Mouse (Mus musculus) ES-E14 (cell line): ENCODE measurements around the gene Gm27021.

Experiments
- CHD2 ChIP-seq: IDR thresholded peaks from 2 replicates; pipeline ENCODE4 v1.6.1; 2014; ENCODE audit warnings: mild to moderate bottlenecking, low read depth, low read length, inconsistent platforms
- HCFC1 ChIP-seq: IDR thresholded peaks from 2 replicates; pipeline ENCODE4 v1.6.1; 2012; ENCODE audit warnings: low read length, inconsistent platforms, borderline replicate concordance; ENCODE audit not compliant: insufficient read depth
- MAFK ChIP-seq: IDR thresholded peaks from 2 replicates; pipeline ENCODE4 v1.6.1; 2014; ENCODE audit warnings: mild to moderate bottlenecking, low read depth, low read length, inconsistent platforms; ENCODE audit not compliant: insufficient read depth
- ZNF384 ChIP-seq: IDR thresholded peaks from 2 replicates; pipeline ENCODE4 v1.6.1; 2012; ENCODE audit warnings: low read depth, low read length, inconsistent platforms

DNA sequence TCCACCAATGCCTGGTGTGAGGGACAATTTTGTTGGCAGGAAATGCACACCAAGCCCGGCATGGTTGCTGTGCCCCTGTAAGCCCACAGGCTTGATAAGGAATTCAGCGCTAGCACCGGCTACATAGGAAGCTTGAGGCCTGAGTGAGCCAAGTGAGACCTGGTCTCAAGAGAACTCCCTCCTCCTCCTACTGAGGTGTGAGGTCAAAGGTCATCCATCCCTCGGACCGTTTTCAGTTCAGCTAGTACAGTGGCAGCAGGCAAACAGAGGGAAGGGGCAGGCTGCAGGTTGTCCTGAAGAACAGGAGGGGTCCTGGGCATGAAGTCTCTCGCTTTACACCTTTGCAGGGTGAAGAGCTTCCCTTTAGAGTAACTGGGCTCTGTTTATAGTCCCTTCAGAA lies 37.0 kb downstream of the Gm27021 start:
- no peak for TF ChIP-seq HCFC1
- TF ChIP-seq MAFK: no peak
- TF ChIP-seq CHD2: no peak
- no peak for TF ChIP-seq ZNF384
